Mouse (Mus musculus): Measurements from ENCODE around the gene Rab3b.

- TF ChIP-seq CTCF (IDR thresholded peaks at IDR 0.05; ENCODE audit: low read depth) (no peak), EP300 (IDR thresholded peaks at IDR 0.05; ENCODE audit: low read depth) (no peak)
These were observed 21.6 kb downstream of the Rab3b start for GRCm38 (mm10) chr4:108900421-108900820.

Data from heart, postnatal 0 days (tissue).